Mouse (Mus musculus): ENCODE data around the gene H2-D1.

GRCm38 (mm10) chr17:35262664-35263522 is at the start of gene H2-D1:
- TF ChIP-seq EP300 (IDR thresholded peaks at IDR 0.05; ENCODE audit: low read depth) (no peak), CTCF (IDR thresholded peaks at IDR 0.05; ENCODE audit: low read depth) (no peak)
